In the genomic region with DNA sequence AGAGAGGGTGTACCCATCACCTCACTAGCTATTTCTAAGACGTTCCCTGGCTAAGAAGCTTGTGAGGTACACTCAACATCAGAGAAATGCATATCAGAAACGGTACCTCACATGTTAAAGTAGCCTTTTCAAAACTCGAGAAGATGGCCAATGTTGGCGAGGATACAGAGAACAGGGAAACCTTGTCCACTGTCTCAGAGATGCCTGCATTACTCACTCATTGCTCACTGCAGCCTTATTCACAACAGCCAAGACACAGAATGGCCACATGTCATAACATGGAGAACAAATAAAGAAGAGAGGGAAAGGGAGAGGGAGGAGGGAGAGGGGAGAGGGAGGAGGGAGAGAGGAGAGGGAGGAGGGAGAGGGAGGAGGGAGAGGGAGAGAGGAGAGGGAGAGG, we compare ENCODE assay signal across 14 mouse cellular contexts. TPM values are rescaled to one million over a fixed set of nuclear protein-coding genes. Genes with fewer than 3 reads are reported as not detected.
DNase-seq lines count a peak whose midpoint lies in the region; ATAC-seq and TF ChIP-seq lines count a peak whose summit lies in the region.
"Had no signal": no experiment of that assay in that cellular context is flagged by ENCODE, and none has a peak within 500 bp of the region (broad histone marks: within the 10 kb centered on the region; RNA-seq: fewer than 3 reads in every experiment).

No protein-coding gene starts in this region.

- no peak for TF ChIP-seq CTCF in kidney, postnatal 0 days (IDR thresholded peaks at IDR 0.05; ENCODE audit: low read depth)

- no peaks in the 10 kb centered on the region for H3K27me3 ChIP-seq in embryonic facial prominence, embryonic 13.5 days
- H3K27me3 ChIP-seq in embryonic facial prominence, embryonic 10.5 days (replicated peaks; ENCODE audit: low read depth, poor library complexity, severe bottlenecking), result no peaks in the 10 kb centered on the region
- H3K27me3 ChIP-seq in kidney, postnatal 0 days (ENCODE audit: insufficient read depth, low read length), result no peaks in the 10 kb centered on the region
- no peaks in the 10 kb centered on the region for H3K27me3 ChIP-seq in neural tube, embryonic 15.5 days (replicated peaks)
- H3K27me3 ChIP-seq: heart, embryonic 12.5 days; liver, embryonic 13.5 days; Patski had no signal

- H3K9me3 ChIP-seq in embryonic facial prominence, embryonic 13.5 days, result no peaks in the 10 kb centered on the region
- H3K9me3 ChIP-seq in embryonic facial prominence, embryonic 10.5 days, result no peaks in the 10 kb centered on the region
- H3K9me3 ChIP-seq in kidney, postnatal 0 days (replicated peaks; ENCODE audit: low read length), result no peaks in the 10 kb centered on the region
- no peaks in the 10 kb centered on the region for H3K9me3 ChIP-seq in neural tube, embryonic 15.5 days (replicated peaks)
- H3K9me3 ChIP-seq: heart, embryonic 12.5 days; liver, embryonic 13.5 days had no signal

- no peak for DNase-seq in embryonic facial prominence, embryonic 10.5 days (ENCODE audit: low spot score)
- DNase-seq in kidney, postnatal 0 days (ENCODE audit: low spot score), result no peak
- DNase-seq in kidney, adult 18-20 months, result no peak
- DNase-seq in NIH3T3 (ENCODE audit: low read depth), result peak; percentile 78
- DNase-seq in naive thymus-derived CD4-positive, alpha-beta T cell, adult 2 months (ENCODE audit: low read depth), result peak; percentile 18
- no peak for DNase-seq in thymus, postnatal 10 days (ENCODE audit: low spot score in 2 of 2)
- DNase-seq: cerebellum, adult 18-20 months; liver, embryonic 13.5 days; thymus, adult 18-20 months had no signal

- ATAC-seq in embryonic facial prominence, embryonic 13.5 days (ENCODE audit: insufficient number of reproducible peaks, insufficient read depth, low FRiP score, low TSS enrichment, low read depth), result no peak
- ATAC-seq in kidney, postnatal 0 days (replicated peaks; ENCODE audit: low FRiP score, low read depth), result no peak
- no peak for ATAC-seq in neural tube, embryonic 15.5 days (ENCODE audit: low FRiP score)

- no peak overlapping the region for H3K4me3 ChIP-seq in embryonic facial prominence, embryonic 13.5 days
- H3K4me3 ChIP-seq in embryonic facial prominence, embryonic 10.5 days, result no peak overlapping the region
- no peak overlapping the region for H3K4me3 ChIP-seq in kidney, postnatal 0 days (replicated peaks; ENCODE audit: low read depth, low read length)
- no peak overlapping the region for H3K4me3 ChIP-seq in neural tube, embryonic 15.5 days (replicated peaks)
- H3K4me3 ChIP-seq: heart, embryonic 12.5 days; liver, embryonic 13.5 days had no signal

- H3K4me2 ChIP-seq in embryonic facial prominence, embryonic 13.5 days, result no peak overlapping the region
- no peak overlapping the region for H3K4me2 ChIP-seq in kidney, postnatal 0 days (ENCODE audit: low read length)
- H3K4me2 ChIP-seq in neural tube, embryonic 15.5 days, result no peak overlapping the region
- H3K4me2 ChIP-seq: heart, embryonic 12.5 days; hindbrain, embryonic 14.5 days; liver, embryonic 13.5 days had no signal

- no peak overlapping the region for H3K9ac ChIP-seq in embryonic facial prominence, embryonic 13.5 days
- H3K9ac ChIP-seq in kidney, postnatal 0 days (ENCODE audit: low read depth, low read length), result no peak overlapping the region
- H3K9ac ChIP-seq in neural tube, embryonic 15.5 days (replicated peaks), result no peak overlapping the region
- H3K9ac ChIP-seq: heart, embryonic 12.5 days; hindbrain, embryonic 14.5 days; liver, embryonic 13.5 days had no signal

- H3K27ac ChIP-seq in embryonic facial prominence, embryonic 13.5 days, result peak overlapping the region; percentile 17; the same call in 1 of the 2 replicates
- H3K27ac ChIP-seq in embryonic facial prominence, embryonic 10.5 days (replicated peaks), result no peak overlapping the region
- peak overlapping the region; percentile 60 for H3K27ac ChIP-seq in kidney, postnatal 0 days
- H3K27ac ChIP-seq in neural tube, embryonic 15.5 days (replicated peaks), result no peak overlapping the region
- H3K27ac ChIP-seq: hindbrain, embryonic 14.5 days; liver, embryonic 13.5 days had no signal

- no peaks in the 10 kb centered on the region for H3K36me3 ChIP-seq in embryonic facial prominence, embryonic 13.5 days
- no peaks in the 10 kb centered on the region for H3K36me3 ChIP-seq in embryonic facial prominence, embryonic 10.5 days (replicated peaks)
- H3K36me3 ChIP-seq in kidney, postnatal 0 days (ENCODE audit: insufficient read depth, low read length), result no peaks in the 10 kb centered on the region
- H3K36me3 ChIP-seq in neural tube, embryonic 15.5 days, result no peaks in the 10 kb centered on the region
- H3K36me3 ChIP-seq: heart, embryonic 12.5 days; liver, embryonic 13.5 days had no signal

- 52% methylated on average over 4 of the region's 4 CpGs for WGBS in embryonic facial prominence, embryonic 13.5 days
- WGBS in embryonic facial prominence, embryonic 10.5 days, result 53% methylated on average over 4 of the region's 4 CpGs
- WGBS in kidney, postnatal 0 days, result 62% methylated on average over 4 of the region's 4 CpGs
- 50% methylated on average over 4 of the region's 4 CpGs for WGBS in neural tube, embryonic 15.5 days

- H3K4me1 ChIP-seq in embryonic facial prominence, embryonic 13.5 days, result peaks cover 34% of the 10 kb centered on the region
- peaks cover 40% of the 10 kb centered on the region for H3K4me1 ChIP-seq in embryonic facial prominence, embryonic 10.5 days
- peaks cover 16% of the 10 kb centered on the region; the same call in 1 of the 2 replicates for H3K4me1 ChIP-seq in kidney, postnatal 0 days (replicated peaks; ENCODE audit: insufficient read depth, low read length)
- peaks cover 11% of the 10 kb centered on the region for H3K4me1 ChIP-seq in neural tube, embryonic 15.5 days
- H3K4me1 ChIP-seq: liver, embryonic 13.5 days had no signal

RNA-seq across cellular contexts. Expression of a gene that starts 47.9 kb away (rescaled TPM):
- 85.5 and 89.3 TPM in 2 replicates for polyA plus RNA-seq in embryonic facial prominence, embryonic 13.5 days (2015; fragmentation: Nextera tagmentation; extraction: Ambion mirVana)
- 46.5 and 55.4 TPM in 2 replicates for polyA plus RNA-seq in embryonic facial prominence, embryonic 10.5 days (2016; fragmentation: Nextera tagmentation; extraction: Ambion mirVana)
- 28.7 and 28.9 TPM in 2 replicates for polyA plus RNA-seq in kidney, postnatal 0 days (2015; fragmentation: Nextera tagmentation; extraction: Ambion mirVana)
- polyA plus RNA-seq in neural tube, embryonic 15.5 days (2015; fragmentation: Nextera tagmentation; extraction: Ambion mirVana), result 62.3 and 69.0 TPM in 2 replicates

Comparison
In these comparisons a context has a peak if more than half of its experiments do, and no peak if none do; other contexts are left out.
1. H3K27ac ChIP-seq: peak in embryonic facial prominence, embryonic 13.5 days (single experiment) and kidney, postnatal 0 days (single experiment); none in embryonic facial prominence, embryonic 10.5 days (single experiment) and neural tube, embryonic 15.5 days (single experiment).
2. DNase-seq: peak in NIH3T3 (single experiment) and naive thymus-derived CD4-positive, alpha-beta T cell, adult 2 months (single experiment); none in embryonic facial prominence, embryonic 10.5 days (single experiment), kidney, postnatal 0 days (single experiment), kidney, adult 18-20 months (single experiment) and thymus, postnatal 10 days (0 of 2).